Mouse (Mus musculus) hindbrain, embryonic 16.5 days (tissue): Measurements from ENCODE around the gene Mtmr3. TPM values are rescaled to one million over a fixed set of nuclear protein-coding genes. Genes with fewer than 3 reads are reported as not detected.

Source experiments
- ATAC-seq: fragments of 200-750 bp; cut with Nextera tagmentation; 2 replicates; pipeline ENCODE4 v1.8.0; 2017; ENCODE audit warnings: moderate TSS enrichment, moderate library complexity
- H3K27ac ChIP-seq: fragments of 300-500 bp; sonication (generic); 2 replicates; pipeline ENCODE4 v1.5.1; 2014; ENCODE audit warnings: low read depth, mild to moderate bottlenecking, control low read depth, low read length, moderate library complexity
- H3K27me3 ChIP-seq: fragments of 300-500 bp; sonication (generic); replicated peaks from 2 replicates; pipeline ENCODE4 v1.6.1; 2014; ENCODE audit warnings: low read length; ENCODE audit not compliant: control insufficient read depth, insufficient read depth
- H3K36me3 ChIP-seq: fragments of 300-500 bp; sonication (generic); 2 replicates; pipeline ENCODE4 v1.6.1; 2014; ENCODE audit warnings: mild to moderate bottlenecking, low read length, moderate library complexity, mixed read lengths; ENCODE audit not compliant: control insufficient read depth, insufficient read depth
- H3K4me1 ChIP-seq: fragments of 300-500 bp; sonication (generic); 2 replicates; pipeline ENCODE4 v1.6.1; 2014; ENCODE audit warnings: low read depth, low read length; ENCODE audit not compliant: control insufficient read depth, insufficient read depth
- H3K4me2 ChIP-seq: fragments of 300-500 bp; sonication (generic); 2 replicates; pipeline ENCODE4 v1.6.1; 2014; ENCODE audit warnings: mild to moderate bottlenecking, low read length, control low read depth, moderate library complexity
- H3K4me3 ChIP-seq: fragments of 300-500 bp; sonication (generic); 2 replicates; pipeline ENCODE4 v1.5.1; 2014; ENCODE audit warnings: mild to moderate bottlenecking, low read length, control low read depth, moderate library complexity
- H3K9ac ChIP-seq: fragments of 300-500 bp; sonication (generic); 2 replicates; pipeline ENCODE4 v1.6.1; 2014; ENCODE audit warnings: low read depth, mild to moderate bottlenecking, control low read depth, low read length, moderate library complexity
- H3K9me3 ChIP-seq: fragments of 300-500 bp; sonication (generic); 2 replicates; pipeline ENCODE4 v1.6.1; 2014; ENCODE audit warnings: mild to moderate bottlenecking, low read length, moderate library complexity; ENCODE audit not compliant: control insufficient read depth
- WGBS: fragments of 180-500 bp; shearing (Covaris S2); extraction: QIAGEN DNeasy Blood & Tissue Kit; methylation state at CpG from one replicate; pipeline ENCODE4 v1.1.7; 2014; 5-methylcytosine and 5-hydroxymethylcytosine counted together
- polyA plus RNA-seq: library from polyadenylated mRNA; unstranded; fragments of >200 nt; fragmentation: Nextera tagmentation; extraction: Ambion mirVana; gene quantifications from 2 replicates; pipeline ENCODE4 v1.2.1, GENCODE M21; 2015

Gene Mtmr3
- polyA plus RNA-seq, 1 experiment from 2014 or later = 28.7 TPM

GRCm38 (mm10) chr11:4627636-4628035 lies 33.0 kb upstream of the Mtmr3 start:
- H3K4me3 ChIP-seq = no peak overlapping the region

GRCm38 (mm10) chr11:4625931-4626330 lies 31.3 kb upstream of the Mtmr3 start:
- no peaks in the 10 kb centered on the region for H3K27me3 ChIP-seq
- H3K9me3 ChIP-seq = no peaks in the 10 kb centered on the region
- no peak for ATAC-seq
- no peaks in the 10 kb centered on the region for H3K4me1 ChIP-seq
- 68% methylated on average over 7 of the region's 7 CpGs for WGBS
- no peaks in the 10 kb centered on the region for H3K36me3 ChIP-seq
- no peak overlapping the region for H3K27ac ChIP-seq
- no peak overlapping the region for H3K4me3 ChIP-seq
- H3K4me2 ChIP-seq = no peak overlapping the region
- H3K9ac ChIP-seq = no peak overlapping the region

More at GRCm38 (mm10) chr11:4627636-4628035, 33.0 kb upstream of the Mtmr3 start:
- Histone ChIP-seq H3K4me2 (no peak overlapping the region), H3K36me3 (no peaks in the 10 kb centered on the region), H3K4me1 (no peaks in the 10 kb centered on the region), H3K27me3 (no peaks in the 10 kb centered on the region), H3K9ac (no peak overlapping the region), H3K27ac (no peak overlapping the region), H3K9me3 (no peaks in the 10 kb centered on the region)
- ATAC-seq = no peak
- 62% methylated on average over 7 of the region's 7 CpGs for WGBS

- H3K27me3 ChIP-seq = no peaks in the 10 kb centered on the region
- no peaks in the 10 kb centered on the region for H3K36me3 ChIP-seq
- H3K4me1 ChIP-seq = no peaks in the 10 kb centered on the region
- no peak overlapping the region for H3K4me3 ChIP-seq
- H3K9ac ChIP-seq = no peak overlapping the region
- no peak overlapping the region; the same call in 1 of the 2 replicates for H3K4me2 ChIP-seq
- no peaks in the 10 kb centered on the region for H3K9me3 ChIP-seq
- no peak for ATAC-seq
- 56% methylated on average over 5 of the region's 5 CpGs for WGBS
- H3K27ac ChIP-seq = no peak overlapping the region
Observed at GRCm38 (mm10) chr11:4622997-4623396, 28.3 kb upstream of the Mtmr3 start.

GRCm38 (mm10) chr11:4622442-4622986 lies 27.9 kb upstream of the Mtmr3 start:
- no peak for ATAC-seq
- H3K4me2 ChIP-seq = no peak overlapping the region; the same call in 1 of the 2 replicates

GRCm38 (mm10) chr11:4621866-4622265 lies 27.2 kb upstream of the Mtmr3 start:
- H3K36me3 ChIP-seq = no peaks in the 10 kb centered on the region
- ATAC-seq = no peak
- no peak overlapping the region for H3K27ac ChIP-seq
- no peak overlapping the region for H3K9ac ChIP-seq
- H3K4me2 ChIP-seq = no peak overlapping the region
- 66% methylated on average over 4 of the region's 4 CpGs for WGBS
- no peaks in the 10 kb centered on the region for H3K9me3 ChIP-seq
- no peaks in the 10 kb centered on the region for H3K4me1 ChIP-seq
- H3K27me3 ChIP-seq = no peaks in the 10 kb centered on the region
- no peak overlapping the region for H3K4me3 ChIP-seq

More at GRCm38 (mm10) chr11:4622442-4622986, 27.9 kb upstream of the Mtmr3 start:
- Histone ChIP-seq H3K4me1 (no peaks in the 10 kb centered on the region), H3K4me3 (no peak overlapping the region), H3K36me3 (no peaks in the 10 kb centered on the region), H3K9ac (no peak overlapping the region), H3K9me3 (no peaks in the 10 kb centered on the region), H3K27ac (no peak overlapping the region), H3K27me3 (no peaks in the 10 kb centered on the region)
- 65% methylated on average over 7 of the region's 7 CpGs for WGBS

GRCm38 (mm10) chr11:4620501-4621108 lies 25.9 kb upstream of the Mtmr3 start:
- Histone ChIP-seq H3K9ac (no peak overlapping the region), H3K4me2 (no peak overlapping the region), H3K4me1 (no peaks in the 10 kb centered on the region), H3K4me3 (no peak overlapping the region), H3K27me3 (no peaks in the 10 kb centered on the region), H3K27ac (no peak overlapping the region), H3K36me3 (no peaks in the 10 kb centered on the region), H3K9me3 (no peaks in the 10 kb centered on the region)
- ATAC-seq = no peak
- WGBS = 60% methylated on average over 13 of the region's 13 CpGs

- Histone ChIP-seq H3K9me3 (no peaks in the 10 kb centered on the region), H3K27me3 (no peaks in the 10 kb centered on the region), H3K4me3 (no peak within 1 kb of the TSS), H3K9ac (no peak within 1 kb of the TSS), H3K4me1 (no peaks in the 10 kb centered on the region), H3K27ac (no peak within 1 kb of the TSS), H3K36me3 (no peaks in the 10 kb centered on the region), H3K4me2 (no peak within 1 kb of the TSS)
- WGBS = 81% methylated on average over 16 of the region's 16 CpGs
- ATAC-seq = no peak
Observed at GRCm38 (mm10) chr11:4620017-4620485, 25.4 kb upstream of the Mtmr3 start, which contains the start of gene Gm11032. Gene Gm11032 (plus strand): TSS chr11:4620067.

GRCm38 (mm10) chr11:4611904-4612303 lies 17.2 kb upstream of the Mtmr3 start:
- H3K27ac ChIP-seq = no peak overlapping the region
- H3K9me3 ChIP-seq = no peaks in the 10 kb centered on the region
- no peak overlapping the region for H3K4me3 ChIP-seq
- H3K36me3 ChIP-seq = no peaks in the 10 kb centered on the region
- no peak for ATAC-seq
- no peak overlapping the region for H3K9ac ChIP-seq
- no peaks in the 10 kb centered on the region for H3K4me1 ChIP-seq
- no peak overlapping the region for H3K4me2 ChIP-seq
- H3K27me3 ChIP-seq = no peaks in the 10 kb centered on the region
- 66% methylated on average over 2 of the region's 2 CpGs for WGBS

GRCm38 (mm10) chr11:4606541-4606940 lies 11.9 kb upstream of the Mtmr3 start:
- no peak overlapping the region for H3K4me3 ChIP-seq

More at GRCm38 (mm10) chr11:4606541-4606940, 11.9 kb upstream of the Mtmr3 start:
- 71% methylated on average over 1 of the region's 1 CpGs for WGBS
- Histone ChIP-seq H3K27ac (no peak overlapping the region), H3K4me2 (no peak overlapping the region), H3K9ac (no peak overlapping the region), H3K9me3 (no peaks in the 10 kb centered on the region), H3K36me3 (no peaks in the 10 kb centered on the region), H3K27me3 (no peaks in the 10 kb centered on the region), H3K4me1 (peaks cover 5% of the 10 kb centered on the region)
- no peak for ATAC-seq
